Mouse (Mus musculus): ENCODE results near the gene Wwox.

DNA sequence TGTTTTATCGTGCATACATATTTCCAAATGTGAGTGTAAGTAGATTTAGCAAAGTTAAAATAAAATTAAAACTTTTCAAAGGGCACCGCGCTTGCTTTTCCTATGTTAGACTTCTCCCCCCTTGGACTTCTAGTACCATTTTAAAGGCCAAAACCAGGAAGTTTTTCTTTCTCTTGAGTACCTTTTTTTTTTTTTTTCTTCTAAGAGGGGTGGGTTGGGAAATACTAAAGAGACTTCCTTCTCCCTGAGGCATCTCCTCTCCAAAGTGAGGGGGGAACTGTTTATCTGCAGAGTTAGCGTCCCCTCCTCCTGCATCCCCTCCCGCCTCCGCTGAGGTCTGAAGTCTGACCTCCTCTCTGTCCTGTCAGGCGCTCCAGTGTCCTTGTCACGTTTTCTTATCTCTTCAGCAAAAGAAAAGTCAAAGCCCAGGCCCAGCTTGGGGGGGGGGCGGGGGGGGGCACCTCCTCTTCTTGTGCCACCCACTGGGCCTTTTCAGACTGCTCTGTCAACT lies 437.3 kb downstream of the Wwox start:
- TF ChIP-seq GATA1 (IDR thresholded peaks at IDR 0.05; ENCODE audit: borderline replicate concordance, low read length) (no peak), FLI1 (IDR thresholded peaks at IDR 0.05; ENCODE audit: low read length) (no peak)

Data from megakaryocyte, embryonic 14.5 days (primary cell).